Mouse (Mus musculus) forebrain, postnatal 0 days (tissue): ENCODE data around the gene Apoe. TPM values are rescaled to one million over a fixed set of nuclear protein-coding genes. Genes with fewer than 3 reads are reported as not detected.
A peak's percentile ranks its signal among the peaks of the same experiment; 100 is the strongest.

Experiments
- ATAC-seq: fragments of 200-750 bp; cut with Nextera tagmentation; 2 replicates; pipeline ENCODE4 v1.8.0; 2017; ENCODE audit warnings: mild to moderate bottlenecking, moderate library complexity
- DNase-seq: peaks from one replicate; pipeline ENCODE4 v3.0.0-alpha.2; 2015
- H3K27ac ChIP-seq: fragments of 300-500 bp; sonication (generic); 2 replicates; pipeline ENCODE4 v1.5.1; 2014; ENCODE audit warnings: low read depth, mild to moderate bottlenecking, antibody characterized with exemption, low read length, moderate library complexity, mixed read lengths
- H3K27me3 ChIP-seq: fragments of 300-500 bp; sonication (generic); 2 replicates; pipeline ENCODE4 v1.6.1; 2014; ENCODE audit warnings: mild to moderate bottlenecking, low read length, mixed read lengths; ENCODE audit not compliant: insufficient read depth
- H3K36me3 ChIP-seq: fragments of 300-500 bp; sonication (generic); 2 replicates; pipeline ENCODE4 v1.6.1; 2014; ENCODE audit warnings: mild to moderate bottlenecking, moderate library complexity; ENCODE audit not compliant: insufficient read depth
- H3K4me1 ChIP-seq: fragments of 300-500 bp; sonication (generic); 2 replicates; pipeline ENCODE4 v1.6.1; 2014; ENCODE audit warnings: antibody characterized with exemption; ENCODE audit not compliant: insufficient read depth
- H3K4me2 ChIP-seq: fragments of 300-500 bp; sonication (generic); 2 replicates; pipeline ENCODE4 v1.6.1; 2014; ENCODE audit warnings: low read depth, mild to moderate bottlenecking, moderate library complexity
- H3K4me3 ChIP-seq: fragments of 300-500 bp; sonication (generic); 2 replicates; pipeline ENCODE4 v1.5.1; 2014; ENCODE audit warnings: low read depth, low read length, mixed read lengths
- H3K9ac ChIP-seq: fragments of 300-500 bp; sonication (generic); 2 replicates; pipeline ENCODE4 v1.6.1; 2014; ENCODE audit warnings: mild to moderate bottlenecking
- H3K9me3 ChIP-seq: fragments of 300-500 bp; sonication (generic); 2 replicates; pipeline ENCODE4 v1.6.1; 2016; ENCODE audit warnings: low read length
- CTCF ChIP-seq: sonication (generic); IDR thresholded peaks from 2 replicates; pipeline ENCODE4 v1.5.1; 2016; ENCODE audit warnings: antibody characterized with exemption, control low read depth, low read depth
- WGBS: fragments of 180-500 bp; shearing (Covaris S2); extraction: QIAGEN DNeasy Blood & Tissue Kit; methylation state at CpG from one replicate; pipeline ENCODE4 v1.1.7; 2014; 5-methylcytosine and 5-hydroxymethylcytosine counted together
- polyA plus RNA-seq: library from polyadenylated mRNA; unstranded; fragments of >200 nt; fragmentation: Nextera tagmentation; extraction: Ambion mirVana; gene quantifications from 2 replicates; pipeline ENCODE4 v1.2.1, GENCODE M21; 2015
- total RNA-seq: library from RNA; depleted of rRNA; stranded (reverse); fragments of >200 nt; gene quantifications from 2 replicates; pipeline ENCODE4 v1.2.3, GENCODE M21; 2014

Apoe gene
- total and polyA plus RNA-seq, 2 experiments from 2014 or later: 1,116 to 1,495 TPM

- Histone ChIP-seq H3K4me1 (no peaks in the 10 kb centered on the region), H3K4me3 (no peak overlapping the region), H3K36me3 (peaks cover 8% of the 10 kb centered on the region; the same call in 1 of the 2 replicates), H3K27ac (no peak overlapping the region), H3K9me3 (no peaks in the 10 kb centered on the region), H3K4me2 (no peak overlapping the region), H3K27me3 (no peaks in the 10 kb centered on the region), H3K9ac (no peak overlapping the region)
- no peak for DNase-seq
- no peak for ATAC-seq
- no peak for TF ChIP-seq CTCF
- 88% methylated on average over 4 of the region's 4 CpGs for WGBS
These were observed 5.5 kb upstream of the Apoe start for GRCm38 (mm10) chr7:19704475-19704874.

- no peak overlapping the region for H3K4me2 ChIP-seq
- H3K4me1 ChIP-seq: no peaks in the 10 kb centered on the region
- no peak overlapping the region for H3K4me3 ChIP-seq
- no peak for TF ChIP-seq CTCF
- no peak for DNase-seq
- H3K27me3 ChIP-seq: no peaks in the 10 kb centered on the region
- no peaks in the 10 kb centered on the region for H3K9me3 ChIP-seq
- no peak overlapping the region for H3K9ac ChIP-seq
- ATAC-seq: no peak
- 94% methylated on average over 16 of the region's 16 CpGs for WGBS
- no peak overlapping the region for H3K27ac ChIP-seq
- no peaks in the 10 kb centered on the region; the same call in 1 of the 2 replicates for H3K36me3 ChIP-seq
These were observed 4.0 kb upstream of the Apoe start for GRCm38 (mm10) chr7:19702859-19703555.

GRCm38 (mm10) chr7:19701069-19701761, 2.2 kb upstream of the Apoe start:
- Histone ChIP-seq H3K9ac (no peak overlapping the region), H3K4me1 (no peaks in the 10 kb centered on the region), H3K4me2 (no peak overlapping the region), H3K27me3 (no peaks in the 10 kb centered on the region), H3K4me3 (no peak overlapping the region), H3K27ac (peak overlapping the region; percentile 30; the same call in 1 of the 2 replicates), H3K36me3 (peaks cover 6% of the 10 kb centered on the region), H3K9me3 (no peaks in the 10 kb centered on the region)
- DNase-seq: peak; percentile 60
- ATAC-seq: peak; percentile 63
- WGBS: 27% methylated on average over 22 of the region's 22 CpGs
- peak; percentile 70 for TF ChIP-seq CTCF

- no peak overlapping the region for H3K4me2 ChIP-seq
- H3K4me3 ChIP-seq: no peak overlapping the region
- no peaks in the 10 kb centered on the region for H3K27me3 ChIP-seq
- no peaks in the 10 kb centered on the region for H3K4me1 ChIP-seq
- peak overlapping the region; percentile 9; the same call in 1 of the 2 replicates for H3K27ac ChIP-seq
- WGBS: 63% methylated on average over 12 of the region's 12 CpGs
- H3K36me3 ChIP-seq: peaks cover 6% of the 10 kb centered on the region
- no peak overlapping the region for H3K9ac ChIP-seq
- H3K9me3 ChIP-seq: no peaks in the 10 kb centered on the region
- TF ChIP-seq CTCF: no peak
- ATAC-seq: no peak
- DNase-seq: no peak
These were observed 1.5 kb upstream of the Apoe start for GRCm38 (mm10) chr7:19700299-19701068.

GRCm38 (mm10) chr7:19699827-19700148, 800 bp upstream of the Apoe start:
- peaks cover 6% of the 10 kb centered on the region for H3K36me3 ChIP-seq
- no peak overlapping the region for H3K27ac ChIP-seq
- H3K9ac ChIP-seq: no peak overlapping the region
- DNase-seq (no peak), ATAC-seq (no peak)
- H3K4me1 ChIP-seq: no peaks in the 10 kb centered on the region
- 82% methylated on average over 4 of the region's 4 CpGs for WGBS
- TF ChIP-seq CTCF: no peak
- no peaks in the 10 kb centered on the region for H3K9me3 ChIP-seq
- H3K27me3 ChIP-seq: no peaks in the 10 kb centered on the region
- H3K4me3 ChIP-seq: no peak overlapping the region
- no peak overlapping the region for H3K4me2 ChIP-seq

GRCm38 (mm10) chr7:19697949-19698906, 760 bp downstream of the Apoe start:
- Histone ChIP-seq H3K27me3 (no peaks in the 10 kb centered on the region), H3K9ac (peak overlapping the region; percentile 44), H3K27ac (peak overlapping the region; percentile 50), H3K36me3 (peaks cover 6% of the 10 kb centered on the region), H3K4me1 (no peaks in the 10 kb centered on the region), H3K4me2 (peak overlapping the region; percentile 53), H3K4me3 (peak overlapping the region; percentile 34), H3K9me3 (no peaks in the 10 kb centered on the region)
- no peak for DNase-seq
- peak; percentile 39 for TF ChIP-seq CTCF
- no peak for ATAC-seq
- WGBS: 3% methylated on average over 28 of the region's 28 CpGs
